Mouse (Mus musculus) myocyte (in vitro differentiated cells): ENCODE results near the gene Adcy9. TPM values are rescaled to one million over a fixed set of nuclear protein-coding genes. Genes with fewer than 3 reads are reported as not detected.
A peak's percentile ranks its signal among the peaks of the same experiment; 100 is the strongest.

Experiments
- H3K27me3 ChIP-seq: one replicate; pipeline ENCODE4 v1.6.1; 2011; ENCODE audit not compliant: control insufficient read depth, insufficient read depth, insufficient read length
- H3K36me3 ChIP-seq: one replicate; pipeline ENCODE4 v1.6.1; 2011; ENCODE audit not compliant: control insufficient read depth, insufficient read depth
- H3K4me2 ChIP-seq: one replicate; pipeline ENCODE4 v1.6.1; 2011; ENCODE audit warnings: low read depth, control low read depth
- H3K4me3 ChIP-seq: one replicate; pipeline ENCODE4 v1.5.1; 2011; ENCODE audit warnings: mild to moderate bottlenecking, control low read depth, moderate library complexity
- H3K79me2 ChIP-seq: one replicate; pipeline ENCODE4 v1.6.1; 2011; ENCODE audit not compliant: control insufficient read depth, insufficient read depth
- H3ac ChIP-seq: one replicate; pipeline ENCODE4 v1.6.1; 2011; ENCODE audit not compliant: control insufficient read depth, insufficient read length
- CEBPB ChIP-seq: IDR thresholded peaks from 2 replicates; pipeline ENCODE4 v1.6.1; 2011; ENCODE audit warnings: mild to moderate bottlenecking, moderate library complexity; ENCODE audit not compliant: poor library complexity, insufficient read depth, severe bottlenecking
- E2F4 ChIP-seq: IDR thresholded peaks from one replicate; pipeline ENCODE4 v1.6.1; 2011; ENCODE audit warnings: mild to moderate bottlenecking, control low read depth, moderate library complexity; ENCODE audit not compliant: insufficient read depth
- MAX ChIP-seq: IDR thresholded peaks from one replicate; pipeline ENCODE4 v1.6.1; 2011; ENCODE audit warnings: low read depth, mild to moderate bottlenecking, control low read depth
- MYOD1 ChIP-seq, 3 experiments: IDR thresholded peaks; one replicate each; pipeline ENCODE4 v1.6.1; 2011; ENCODE audit warnings: control low read depth in 2 of 3, low read depth in 2 of 3, mild to moderate bottlenecking in 2 of 3, moderate library complexity in 1 of 3; ENCODE audit not compliant: insufficient read length in 2 of 3, control insufficient read depth in 1 of 3
- MYOG ChIP-seq, 3 experiments: IDR thresholded peaks; one replicate each; pipeline ENCODE4 v1.6.1; 2011; ENCODE audit warnings: control low read depth in 2 of 3, low read depth in 2 of 3, mild to moderate bottlenecking in 2 of 3; ENCODE audit not compliant: insufficient read length in 2 of 3, control insufficient read depth in 1 of 3, insufficient read depth in 1 of 3
- POLR2A ChIP-seq: IDR thresholded peaks from one replicate; pipeline ENCODE4 v1.6.1; 2011; ENCODE audit warnings: low read depth, mild to moderate bottlenecking, control low read depth, moderate library complexity; ENCODE audit not compliant: insufficient read length
- POLR2AphosphoS2 ChIP-seq: IDR thresholded peaks from one replicate; pipeline ENCODE4 v1.6.1; 2011; ENCODE audit warnings: low read depth, control low read depth; ENCODE audit not compliant: insufficient read length
- REST ChIP-seq: IDR thresholded peaks from one replicate; pipeline ENCODE4 v1.6.1; 2011; ENCODE audit warnings: mild to moderate bottlenecking, control low read depth, moderate library complexity; ENCODE audit not compliant: insufficient read depth, insufficient read length
- SRF ChIP-seq: IDR thresholded peaks from one replicate; pipeline ENCODE4 v1.6.1; 2011; ENCODE audit warnings: low read depth; ENCODE audit not compliant: control insufficient read depth, insufficient read length
- TCF12 ChIP-seq: IDR thresholded peaks from one replicate; pipeline ENCODE4 v1.6.1; 2011; ENCODE audit warnings: mild to moderate bottlenecking, control low read depth; ENCODE audit not compliant: poor library complexity, insufficient read depth, severe bottlenecking
- TCF3 ChIP-seq: IDR thresholded peaks from one replicate; pipeline ENCODE4 v1.6.1; 2011; ENCODE audit warnings: low read depth, control low read depth; ENCODE audit not compliant: insufficient read length
- USF1 ChIP-seq: IDR thresholded peaks from one replicate; pipeline ENCODE4 v1.6.1; 2011; ENCODE audit warnings: low read depth, mild to moderate bottlenecking, control low read depth, moderate library complexity
- polyA plus RNA-seq: library from polyadenylated mRNA; unstranded; fragments of >200 nt; fragmentation: generic; extraction: Trizol; gene quantifications from one replicate; pipeline ENCODE4 v1.2.1, GENCODE M21; 2012; ENCODE audit warnings: missing spikeins

Gene Adcy9
- polyA plus RNA-seq, 1 experiment = 4.6 TPM

DNA sequence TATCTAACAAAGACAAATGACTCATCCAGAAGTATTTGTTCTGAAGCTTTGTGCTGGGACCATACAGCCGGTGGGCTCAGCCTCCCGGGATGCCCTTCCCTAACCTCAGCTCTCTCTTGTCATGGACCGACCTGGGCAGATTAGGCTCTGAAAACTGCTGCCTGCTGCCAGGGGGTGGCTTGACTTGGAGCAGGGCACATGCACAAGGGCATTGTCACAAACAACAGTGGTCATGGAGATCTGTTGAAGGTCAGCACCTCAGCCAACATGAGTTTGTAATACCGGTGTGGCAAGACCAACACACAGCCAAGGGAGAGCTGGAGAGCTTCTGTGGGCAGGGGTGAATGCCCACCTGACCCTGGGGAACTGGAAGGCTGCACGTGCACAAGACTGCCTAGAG lies 42.7 kb downstream of the Adcy9 start:
- Histone ChIP-seq H3ac (no peak overlapping the region), H3K4me2 (no peak overlapping the region), H3K36me3 (no peaks in the 10 kb centered on the region), H3K79me2 (no peaks in the 10 kb centered on the region), H3K27me3 (no peaks in the 10 kb centered on the region), H3K4me3 (no peak overlapping the region)
- TF ChIP-seq TCF12 = no peak
- TF ChIP-seq POLR2A = no peak
- no peak for TF ChIP-seq SRF
- no peak for TF ChIP-seq POLR2AphosphoS2
- TF ChIP-seq REST = no peak
- no peak for TF ChIP-seq CEBPB
- no peak for TF ChIP-seq MAX
- TF ChIP-seq TCF3 = no peak
- TF ChIP-seq MYOG (IDR thresholded peaks at IDR 0.05; ENCODE audit: control insufficient read depth in 1 of 3, insufficient read depth in 1 of 3, insufficient read length in 2 of 3, low read depth in 2 of 3) = no peak
- no peak for TF ChIP-seq E2F4
- no peak for TF ChIP-seq MYOD1 (IDR thresholded peaks at IDR 0.05; ENCODE audit: control insufficient read depth in 1 of 3, insufficient read length in 2 of 3, low read depth in 2 of 3)
- no peak for TF ChIP-seq USF1

DNA sequence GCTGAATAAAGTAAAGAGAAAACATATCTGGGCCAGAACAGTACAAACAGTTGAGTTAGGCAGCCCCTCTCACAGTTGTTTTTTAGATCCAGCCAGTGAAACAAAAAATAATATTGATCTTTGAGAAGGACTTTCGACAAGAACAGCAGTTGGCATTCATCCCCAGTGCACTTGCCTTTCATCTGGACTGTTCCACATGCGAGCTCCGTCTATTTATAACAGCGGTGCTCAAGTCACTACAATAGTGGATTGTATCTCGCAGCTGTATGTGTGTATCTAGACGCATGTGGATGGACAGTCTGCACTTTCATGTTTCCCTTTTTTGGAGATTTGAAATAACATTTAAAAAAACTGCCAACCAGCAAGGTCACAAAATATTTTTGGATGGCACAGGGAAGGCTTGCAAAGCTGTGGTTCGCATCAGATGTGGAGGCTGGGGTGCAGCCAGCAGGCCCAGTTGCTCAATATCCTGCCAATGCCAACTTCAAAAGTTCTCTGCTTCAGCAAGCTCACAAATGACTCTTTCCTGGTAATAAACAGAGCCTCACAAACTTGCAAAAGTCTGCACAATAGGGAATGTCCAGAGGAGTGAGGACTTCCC lies 45.4 kb downstream of the Adcy9 start:
- H3K4me2 ChIP-seq = no peak overlapping the region
- TF ChIP-seq CEBPB (peak; percentile 73; the same call in 1 of the 2 replicates), POLR2AphosphoS2 (no peak), SRF (peak; percentile 48), TCF12 (no peak), E2F4 (no peak)
- H3K27me3 ChIP-seq = no peaks in the 10 kb centered on the region
- H3K79me2 ChIP-seq = no peaks in the 10 kb centered on the region
- H3K36me3 ChIP-seq = no peaks in the 10 kb centered on the region
- H3K4me3 ChIP-seq = no peak overlapping the region
- no peak overlapping the region for H3ac ChIP-seq

DNA sequence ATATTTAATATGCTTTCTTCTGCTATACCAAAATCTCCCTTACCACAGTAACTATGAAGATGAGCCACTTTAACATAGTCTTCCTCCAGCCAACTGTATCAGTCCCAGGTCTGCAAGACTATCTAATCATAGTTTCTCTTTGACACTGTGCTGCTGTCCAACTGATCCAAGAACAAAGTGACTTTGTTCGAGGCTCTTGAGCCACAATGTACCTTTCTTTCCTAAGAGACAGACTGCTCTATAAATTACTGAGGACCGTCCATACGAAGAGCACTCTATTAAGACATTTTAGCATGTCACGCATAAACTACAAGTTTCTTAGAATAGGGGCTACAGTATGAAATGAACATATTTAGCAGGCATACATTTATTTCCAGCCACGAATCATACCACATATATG lies 46.0 kb downstream of the Adcy9 start:
- no peak overlapping the region for H3K4me3 ChIP-seq
- no peak overlapping the region for H3ac ChIP-seq
- no peaks in the 10 kb centered on the region for H3K79me2 ChIP-seq
- H3K4me2 ChIP-seq = no peak overlapping the region
- no peak for TF ChIP-seq CEBPB
- no peak for TF ChIP-seq TCF3
- no peak for TF ChIP-seq TCF12
- TF ChIP-seq E2F4 = no peak
- TF ChIP-seq POLR2AphosphoS2 = no peak
- no peak for TF ChIP-seq MAX
- TF ChIP-seq MYOG (IDR thresholded peaks at IDR 0.05; ENCODE audit: control insufficient read depth in 1 of 3, insufficient read depth in 1 of 3, insufficient read length in 2 of 3, low read depth in 2 of 3) = no peak
- no peak for TF ChIP-seq MYOD1 (IDR thresholded peaks at IDR 0.05; ENCODE audit: control insufficient read depth in 1 of 3, insufficient read length in 2 of 3, low read depth in 2 of 3)
- TF ChIP-seq POLR2A = no peak
- TF ChIP-seq REST = no peak
- TF ChIP-seq SRF = no peak
- TF ChIP-seq USF1 = no peak
- no peaks in the 10 kb centered on the region for H3K36me3 ChIP-seq
- no peaks in the 10 kb centered on the region for H3K27me3 ChIP-seq

DNA sequence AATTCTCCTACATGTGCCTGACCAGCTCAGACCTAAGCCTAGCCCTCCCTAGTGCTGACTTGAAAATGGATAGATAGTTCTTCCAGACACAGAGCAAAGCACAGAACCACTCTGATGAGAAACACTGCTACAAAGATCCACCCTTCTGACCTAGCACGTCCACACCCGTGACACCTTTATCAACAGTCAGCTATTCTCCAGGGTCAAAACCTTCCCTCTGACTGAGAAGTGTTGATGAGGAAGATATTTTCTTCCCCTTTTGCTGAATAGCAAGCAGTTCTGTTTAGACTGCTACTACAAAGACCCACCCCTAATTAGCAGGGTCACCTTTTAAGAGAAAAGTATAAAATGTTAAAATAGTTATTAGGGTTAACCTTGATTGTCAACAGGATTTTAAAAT lies 49.3 kb downstream of the Adcy9 start:
- no peak for TF ChIP-seq SRF
- no peak for TF ChIP-seq TCF12
- no peak for TF ChIP-seq USF1
- TF ChIP-seq MYOG (IDR thresholded peaks at IDR 0.05; ENCODE audit: control insufficient read depth in 1 of 3, insufficient read depth in 1 of 3, insufficient read length in 2 of 3, low read depth in 2 of 3) = no peak
- TF ChIP-seq E2F4 = no peak
- TF ChIP-seq POLR2AphosphoS2 = no peak
- TF ChIP-seq REST = no peak
- no peak for TF ChIP-seq MAX
- no peak for TF ChIP-seq MYOD1 (IDR thresholded peaks at IDR 0.05; ENCODE audit: control insufficient read depth in 1 of 3, insufficient read length in 2 of 3, low read depth in 2 of 3)
- Histone ChIP-seq H3K27me3 (no peaks in the 10 kb centered on the region), H3K4me2 (no peak overlapping the region), H3K4me3 (no peak overlapping the region), H3ac (no peak overlapping the region), H3K36me3 (no peaks in the 10 kb centered on the region), H3K79me2 (no peaks in the 10 kb centered on the region)

DNA sequence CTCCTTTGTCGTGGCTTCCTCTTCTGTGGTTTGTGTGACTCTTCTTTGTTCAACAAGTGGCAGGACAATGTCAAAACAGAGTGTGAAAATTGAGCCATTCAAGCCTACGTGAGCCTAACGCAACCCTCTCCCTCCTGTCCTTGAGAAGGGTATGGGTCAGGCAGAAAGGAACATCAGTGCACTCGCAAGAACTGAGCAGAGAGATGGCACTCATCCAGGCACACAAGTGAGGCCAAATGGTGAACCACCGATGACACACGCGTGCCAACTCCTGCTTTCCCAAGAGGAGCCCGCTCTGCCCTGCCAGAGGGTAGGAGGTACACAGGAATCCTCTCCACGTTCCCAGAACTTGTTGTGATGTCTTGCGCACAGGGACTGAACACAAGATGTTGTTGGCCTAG lies 50.2 kb downstream of the Adcy9 start:
- Histone ChIP-seq H3K4me2 (no peak overlapping the region), H3K79me2 (no peaks in the 10 kb centered on the region), H3ac (no peak overlapping the region), H3K27me3 (no peaks in the 10 kb centered on the region), H3K4me3 (no peak overlapping the region), H3K36me3 (no peaks in the 10 kb centered on the region)
- peak in 1 of 3 experiments; percentile 17 for TF ChIP-seq MYOD1 (IDR thresholded peaks at IDR 0.05; ENCODE audit: control insufficient read depth in 1 of 3, insufficient read length in 2 of 3, low read depth in 2 of 3)
- no peak for TF ChIP-seq POLR2AphosphoS2
- no peak for TF ChIP-seq CEBPB
- no peak for TF ChIP-seq E2F4
